Mouse (Mus musculus) embryonic facial prominence, embryonic 14.5 days (tissue): ENCODE results near the gene Scp2. TPM values are rescaled to one million over a fixed set of nuclear protein-coding genes. Genes with fewer than 3 reads are reported as not detected.

ENCODE experiments used
- ATAC-seq: fragments of 200-750 bp; cut with Nextera tagmentation; 2 replicates; pipeline ENCODE4 v1.8.0; 2017; ENCODE audit warnings: low read depth, moderate number of reproducible peaks, moderate TSS enrichment
- DNase-seq: peaks from one replicate; pipeline ENCODE4 v3.0.0-alpha.2; 2015; ENCODE audit warnings: low spot score
- H3K27ac ChIP-seq: fragments of 300-500 bp; sonication (generic); replicated peaks from 2 replicates; pipeline ENCODE4 v1.5.1; 2014; ENCODE audit warnings: low read depth, mild to moderate bottlenecking, low read length, moderate library complexity
- H3K27me3 ChIP-seq: fragments of 300-500 bp; sonication (generic); replicated peaks from 2 replicates; pipeline ENCODE4 v1.6.1; 2014; ENCODE audit warnings: low read length; ENCODE audit not compliant: control insufficient read depth, insufficient read depth
- H3K36me3 ChIP-seq: fragments of 300-500 bp; sonication (generic); 2 replicates; pipeline ENCODE4 v1.6.1; 2014; ENCODE audit warnings: low read length, mixed read lengths; ENCODE audit not compliant: control insufficient read depth, insufficient read depth
- H3K4me1 ChIP-seq: fragments of 300-500 bp; sonication (generic); 2 replicates; pipeline ENCODE4 v1.6.1; 2014; ENCODE audit warnings: antibody characterized with exemption, low read length; ENCODE audit not compliant: control insufficient read depth, insufficient read depth
- H3K4me2 ChIP-seq: fragments of 300-500 bp; sonication (generic); 2 replicates; pipeline ENCODE4 v1.6.1; 2014; ENCODE audit warnings: low read depth, mild to moderate bottlenecking, low read length, moderate library complexity, mixed read lengths
- H3K4me3 ChIP-seq: fragments of 300-500 bp; sonication (generic); 2 replicates; pipeline ENCODE4 v1.5.1; 2014; ENCODE audit warnings: low read depth, mild to moderate bottlenecking, low read length
- H3K9ac ChIP-seq: fragments of 300-500 bp; sonication (generic); 2 replicates; pipeline ENCODE4 v1.6.1; 2014; ENCODE audit warnings: low read depth, mild to moderate bottlenecking, low read length, moderate library complexity, mixed read lengths
- H3K9me3 ChIP-seq: fragments of 300-500 bp; sonication (generic); 2 replicates; pipeline ENCODE4 v1.6.1; 2016; ENCODE audit warnings: low read length; ENCODE audit not compliant: control insufficient read depth
- WGBS: fragments of 180-500 bp; shearing (Covaris S2); extraction: QIAGEN DNeasy Blood & Tissue Kit; methylation state at CpG from one replicate; pipeline ENCODE4 v1.1.7; 2014; 5-methylcytosine and 5-hydroxymethylcytosine counted together
- polyA plus RNA-seq: library from polyadenylated mRNA; unstranded; fragments of >200 nt; fragmentation: Nextera tagmentation; extraction: Ambion mirVana; gene quantifications from 2 replicates; pipeline ENCODE4 v1.2.1, GENCODE M21; 2014

Scp2 gene
- 199 and 200 TPM in 2 replicates for polyA plus RNA-seq

- H3K4me3 ChIP-seq, result no peak within 1 kb of the TSS
- ATAC-seq, result no peak
- H3K9ac ChIP-seq, result no peak within 1 kb of the TSS
- DNase-seq, result no peak
- H3K27me3 ChIP-seq, result no peaks in the 10 kb centered on the region
- no peak within 1 kb of the TSS for H3K4me2 ChIP-seq
- H3K4me1 ChIP-seq, result no peaks in the 10 kb centered on the region
- H3K27ac ChIP-seq, result no peak within 1 kb of the TSS
- WGBS, result 89% methylated on average over 1 of the region's 1 CpGs
- 0 out of 2 replicates have a peak, but pooled peaks cover 3% of the 10 kb centered on the region for H3K9me3 ChIP-seq
- H3K36me3 ChIP-seq, result no peaks in the 10 kb centered on the region
Measured at GRCm38 (mm10) chr4:108144880-108145279, at the start of gene Scp2. Scp2 (minus strand) TSS chr4:108144998.

- Histone ChIP-seq H3K4me1 (no peaks in the 10 kb centered on the region; the same call in 1 of the 2 replicates), H3K27ac (no peak overlapping the region), H3K36me3 (no peaks in the 10 kb centered on the region), H3K27me3 (no peaks in the 10 kb centered on the region), H3K4me2 (no peak overlapping the region), H3K4me3 (no peak overlapping the region), H3K9me3 (no peaks in the 10 kb centered on the region), H3K9ac (no peak overlapping the region)
- WGBS, result 69% methylated on average over 2 of the region's 2 CpGs
- ATAC-seq (no peak), DNase-seq (no peak)
Measured at GRCm38 (mm10) chr4:108192821-108193323, 48.1 kb upstream of the Scp2 start.

GRCm38 (mm10) chr4:108182278-108182677, 37.5 kb upstream of the Scp2 start:
- Histone ChIP-seq H3K4me1 (no peaks in the 10 kb centered on the region), H3K27ac (no peak overlapping the region), H3K9me3 (no peaks in the 10 kb centered on the region), H3K27me3 (no peaks in the 10 kb centered on the region), H3K4me3 (no peak overlapping the region), H3K9ac (no peak overlapping the region), H3K36me3 (peaks cover 3% of the 10 kb centered on the region; the same call in 1 of the 2 replicates), H3K4me2 (no peak overlapping the region)
- no peak for ATAC-seq
- WGBS, result 31% methylated on average over 1 of the region's 1 CpGs
- no peak for DNase-seq

- Histone ChIP-seq H3K36me3 (peaks cover 11% of the 10 kb centered on the region), H3K4me3 (no peak overlapping the region), H3K27ac (no peak overlapping the region), H3K4me1 (no peaks in the 10 kb centered on the region), H3K4me2 (no peak overlapping the region), H3K9ac (no peak overlapping the region), H3K9me3 (no peaks in the 10 kb centered on the region), H3K27me3 (no peaks in the 10 kb centered on the region; the same call in 1 of the 2 replicates)
- WGBS, result 69% methylated on average over 6 of the region's 6 CpGs
- DNase-seq (no peak), ATAC-seq (no peak)
Measured at GRCm38 (mm10) chr4:108168056-108168455, 23.3 kb upstream of the Scp2 start.

GRCm38 (mm10) chr4:108166874-108167273, 22.1 kb upstream of the Scp2 start:
- ATAC-seq, result no peak

GRCm38 (mm10) chr4:108165152-108165895, 20.5 kb upstream of the Scp2 start, which contains the start of gene Echdc2:
Echdc2 (plus strand) TSS chr4:108165437.
- no peaks in the 10 kb centered on the region for H3K4me1 ChIP-seq
- DNase-seq (peak; percentile 74), ATAC-seq (peak; percentile 55)
- WGBS, result 1% methylated on average over 38 of the region's 43 CpGs
- H3K36me3 ChIP-seq, result 0 out of 2 replicates have a peak, but pooled peaks cover 2% of the 10 kb centered on the region
- no peaks in the 10 kb centered on the region; the same call in 1 of the 2 replicates for H3K27me3 ChIP-seq
- H3K9ac ChIP-seq, result peak within 1 kb of the TSS; percentile 86
- peak within 1 kb of the TSS; percentile 73 for H3K4me3 ChIP-seq
- peak within 1 kb of the TSS; percentile 93 for H3K4me2 ChIP-seq
- H3K27ac ChIP-seq, result no peak within 1 kb of the TSS
- H3K9me3 ChIP-seq, result no peaks in the 10 kb centered on the region

More at GRCm38 (mm10) chr4:108166874-108167273, 22.1 kb upstream of the Scp2 start:
- Histone ChIP-seq H3K36me3 (peaks cover 11% of the 10 kb centered on the region), H3K4me2 (no peak overlapping the region), H3K9me3 (no peaks in the 10 kb centered on the region), H3K4me3 (no peak overlapping the region), H3K4me1 (no peaks in the 10 kb centered on the region), H3K27me3 (no peaks in the 10 kb centered on the region; the same call in 1 of the 2 replicates), H3K9ac (no peak overlapping the region), H3K27ac (no peak overlapping the region)
- DNase-seq, result no peak
- WGBS, result 82% methylated on average over 4 of the region's 4 CpGs

GRCm38 (mm10) chr4:108163291-108163690, 18.5 kb upstream of the Scp2 start:
- no peaks in the 10 kb centered on the region for H3K36me3 ChIP-seq
- DNase-seq, result no peak
- H3K27me3 ChIP-seq, result no peaks in the 10 kb centered on the region; the same call in 1 of the 2 replicates
- no peaks in the 10 kb centered on the region for H3K9me3 ChIP-seq
- no peak overlapping the region for H3K4me3 ChIP-seq
- no peak overlapping the region for H3K4me2 ChIP-seq
- no peak overlapping the region for H3K9ac ChIP-seq
- no peaks in the 10 kb centered on the region for H3K4me1 ChIP-seq
- WGBS, result 79% methylated on average over 3 of the region's 3 CpGs
- no peak overlapping the region for H3K27ac ChIP-seq
- no peak for ATAC-seq

- no peaks in the 10 kb centered on the region for H3K36me3 ChIP-seq
- no peak overlapping the region for H3K4me3 ChIP-seq
- DNase-seq (no peak), ATAC-seq (no peak)
- H3K27ac ChIP-seq, result no peak overlapping the region
- no peaks in the 10 kb centered on the region for H3K9me3 ChIP-seq
- no peaks in the 10 kb centered on the region for H3K4me1 ChIP-seq
- H3K27me3 ChIP-seq, result no peaks in the 10 kb centered on the region; the same call in 1 of the 2 replicates
- 92% methylated on average over 8 of the region's 8 CpGs for WGBS
- no peak overlapping the region for H3K4me2 ChIP-seq
- no peak overlapping the region for H3K9ac ChIP-seq
Measured at GRCm38 (mm10) chr4:108161936-108162335, 17.1 kb upstream of the Scp2 start.
